Mouse (Mus musculus): Measurements from ENCODE around the gene Anxa4. TPM values are rescaled to one million over a fixed set of nuclear protein-coding genes. Genes with fewer than 3 reads are reported as not detected.

Gene Anxa4
- polyA plus RNA-seq, 1 experiment from 2014 or later = 5.2 TPM

DNA sequence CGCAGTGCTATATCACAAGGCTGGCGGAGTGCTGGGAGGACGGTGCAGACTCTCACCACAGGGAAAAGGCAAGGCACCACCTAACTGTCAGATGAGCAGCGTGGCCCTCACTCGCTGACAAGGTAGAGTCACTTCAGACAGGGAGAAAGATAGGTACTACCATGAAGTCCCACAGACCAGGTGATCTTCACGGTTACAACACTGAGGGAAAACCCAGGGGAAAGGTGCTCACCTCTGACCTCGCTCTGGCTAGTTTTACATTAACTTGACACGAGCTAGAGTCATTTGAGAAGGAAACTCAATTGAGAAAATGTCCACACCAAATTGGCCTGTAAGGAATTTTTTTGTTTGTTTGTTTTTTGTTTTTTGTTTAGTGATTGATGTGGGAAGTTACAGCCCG lies 90.8 kb downstream of the Anxa4 start:
- Histone ChIP-seq H3K9ac (no peak overlapping the region), H3K27ac (no peak overlapping the region), H3K27me3 (ENCODE audit: control insufficient read depth, insufficient read depth, low read length) (no peaks in the 10 kb centered on the region), H3K9me3 (ENCODE audit: control insufficient read depth, low read length) (no peaks in the 10 kb centered on the region), H3K4me3 (replicated peaks; ENCODE audit: low read length) (no peak overlapping the region), H3K4me1 (replicated peaks; ENCODE audit: control insufficient read depth, insufficient read depth, low read length) (no peaks in the 10 kb centered on the region), H3K36me3 (replicated peaks; ENCODE audit: control insufficient read depth, insufficient read depth) (peaks cover 98% of the 10 kb centered on the region), H3K4me2 (replicated peaks) (no peak overlapping the region)
- no peak for DNase-seq (ENCODE audit: low spot score)
- 92% methylated on average over 9 of the region's 9 CpGs for WGBS
- no peak for ATAC-seq (ENCODE audit: low FRiP score)

DNA sequence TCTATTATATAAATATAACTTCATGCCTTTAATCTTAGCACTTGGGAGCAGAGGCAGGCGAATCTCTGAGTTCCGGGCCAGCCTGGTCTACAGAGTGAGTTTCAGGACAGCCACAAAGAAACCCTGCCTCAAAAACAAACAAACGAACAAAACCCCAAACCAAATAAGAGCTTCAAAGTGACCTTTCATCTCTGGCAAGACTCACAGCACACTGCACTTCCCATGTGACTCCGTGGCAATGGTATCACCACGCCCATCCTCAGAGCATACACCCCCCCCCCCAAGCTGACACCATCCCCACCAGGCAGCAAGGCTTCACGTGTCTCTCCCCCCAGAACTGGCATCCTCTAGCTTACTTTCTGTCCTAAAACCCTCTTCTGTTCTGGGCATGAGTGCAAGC lies 95.5 kb downstream of the Anxa4 start:
- DNase-seq (ENCODE audit: low spot score) (no peak), ATAC-seq (ENCODE audit: low FRiP score) (no peak)

DNA sequence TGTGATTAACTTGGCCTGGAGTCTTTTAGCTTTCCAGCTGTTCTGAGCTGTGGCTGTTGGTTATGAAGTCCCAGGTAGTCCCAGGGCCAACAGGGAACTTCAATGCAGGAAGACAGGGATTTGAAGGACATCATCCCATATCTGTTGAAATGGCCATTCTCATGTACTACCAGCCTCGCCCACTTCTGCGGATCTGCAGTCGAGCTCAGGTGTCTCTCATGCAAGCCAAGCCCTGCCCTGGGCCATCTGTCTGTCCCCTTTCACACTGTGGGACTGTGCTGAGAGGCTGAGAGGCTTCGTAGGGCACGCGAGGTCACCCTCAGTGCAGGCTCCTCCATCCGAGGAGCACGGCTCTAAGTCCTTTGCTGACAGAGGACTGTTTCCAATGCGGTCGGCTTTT lies 97.2 kb downstream of the Anxa4 start:
- H3K36me3 ChIP-seq (replicated peaks; ENCODE audit: control insufficient read depth, insufficient read depth) = peaks cover 97% of the 10 kb centered on the region
- H3K9ac ChIP-seq = no peak overlapping the region

More for the DNA sequence above, 95.5 kb downstream of the Anxa4 start:
- H3K36me3 ChIP-seq (replicated peaks; ENCODE audit: control insufficient read depth, insufficient read depth) = peaks cover 97% of the 10 kb centered on the region
- H3K9me3 ChIP-seq (ENCODE audit: control insufficient read depth, low read length) = no peaks in the 10 kb centered on the region
- H3K4me1 ChIP-seq (replicated peaks; ENCODE audit: control insufficient read depth, insufficient read depth, low read length) = no peaks in the 10 kb centered on the region
- WGBS = 85% methylated on average over 6 of the region's 6 CpGs
- H3K4me3 ChIP-seq (replicated peaks; ENCODE audit: low read length) = no peak overlapping the region
- no peak overlapping the region for H3K4me2 ChIP-seq (replicated peaks)
- H3K27ac ChIP-seq = no peak overlapping the region
- no peaks in the 10 kb centered on the region for H3K27me3 ChIP-seq (ENCODE audit: control insufficient read depth, insufficient read depth, low read length)
- no peak overlapping the region for H3K9ac ChIP-seq

DNA sequence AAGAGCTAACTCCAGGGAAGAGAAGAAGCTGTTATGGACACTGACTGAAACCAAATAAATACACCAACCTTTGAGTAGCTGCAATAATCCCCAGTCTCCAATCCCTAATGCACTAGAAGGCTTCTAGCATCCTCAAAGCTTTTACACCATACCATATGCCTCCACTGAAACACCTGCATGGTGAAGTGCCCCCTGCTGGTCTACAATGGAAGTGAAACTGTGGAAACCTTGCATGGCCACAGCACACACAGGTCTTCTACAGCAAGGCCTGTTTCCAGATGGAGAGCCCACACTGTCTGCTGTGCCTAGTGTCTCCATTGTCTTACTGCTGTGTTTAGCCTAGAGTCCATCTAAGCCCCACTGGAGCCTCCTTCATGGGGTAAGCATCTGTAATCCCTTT lies 98.9 kb downstream of the Anxa4 start:
- DNase-seq (ENCODE audit: low spot score) (peak; percentile 62), ATAC-seq (ENCODE audit: low FRiP score) (no peak)
- Histone ChIP-seq H3K27me3 (ENCODE audit: control insufficient read depth, insufficient read depth, low read length) (no peaks in the 10 kb centered on the region), H3K4me3 (replicated peaks; ENCODE audit: low read length) (no peak overlapping the region), H3K4me2 (replicated peaks) (no peak overlapping the region), H3K4me1 (replicated peaks; ENCODE audit: control insufficient read depth, insufficient read depth, low read length) (no peaks in the 10 kb centered on the region), H3K9me3 (ENCODE audit: control insufficient read depth, low read length) (no peaks in the 10 kb centered on the region), H3K36me3 (replicated peaks; ENCODE audit: control insufficient read depth, insufficient read depth) (peaks cover 97% of the 10 kb centered on the region), H3K27ac (no peak overlapping the region), H3K9ac (no peak overlapping the region)

More for the DNA sequence above, 97.2 kb downstream of the Anxa4 start:
- no peaks in the 10 kb centered on the region for H3K27me3 ChIP-seq (ENCODE audit: control insufficient read depth, insufficient read depth, low read length)
- H3K4me2 ChIP-seq (replicated peaks) = no peak overlapping the region
- WGBS = 91% methylated on average over 10 of the region's 10 CpGs
- ATAC-seq (ENCODE audit: low FRiP score) (no peak), DNase-seq (ENCODE audit: low spot score) (no peak)
- H3K27ac ChIP-seq = no peak overlapping the region
- H3K4me3 ChIP-seq (replicated peaks; ENCODE audit: low read length) = no peak overlapping the region
- no peaks in the 10 kb centered on the region for H3K4me1 ChIP-seq (replicated peaks; ENCODE audit: control insufficient read depth, insufficient read depth, low read length)
- no peaks in the 10 kb centered on the region for H3K9me3 ChIP-seq (ENCODE audit: control insufficient read depth, low read length)

DNA sequence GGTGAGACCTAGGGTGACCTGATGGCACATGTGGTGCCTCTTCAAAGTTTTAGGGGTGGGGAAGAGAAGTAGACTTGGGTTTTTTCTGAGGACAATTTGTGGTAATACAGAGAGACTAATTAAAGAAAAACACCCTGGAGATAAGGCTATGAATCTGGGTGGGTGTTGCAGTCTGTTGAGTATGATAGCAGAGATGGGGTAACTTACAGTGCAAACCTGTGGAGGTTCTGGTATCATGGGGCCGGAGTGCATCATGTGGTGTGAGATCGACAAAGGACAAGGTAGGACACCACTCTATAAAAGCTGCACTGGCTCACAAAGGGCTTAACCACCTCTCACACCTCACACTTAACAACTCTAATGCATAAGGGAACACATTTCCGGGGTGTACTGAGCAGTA lies 103.7 kb downstream of the Anxa4 start:
- peaks cover 72% of the 10 kb centered on the region for H3K36me3 ChIP-seq (replicated peaks; ENCODE audit: control insufficient read depth, insufficient read depth)
- DNase-seq (ENCODE audit: low spot score) (no peak), ATAC-seq (ENCODE audit: low FRiP score) (no peak)
- H3K4me2 ChIP-seq (replicated peaks) = no peak overlapping the region
- no peak overlapping the region for H3K4me3 ChIP-seq (replicated peaks; ENCODE audit: low read length)
- H3K27ac ChIP-seq = no peak overlapping the region
- H3K4me1 ChIP-seq (replicated peaks; ENCODE audit: control insufficient read depth, insufficient read depth, low read length) = 0 out of 2 replicates have a peak, but pooled peaks cover 1% of the 10 kb centered on the region
- H3K9me3 ChIP-seq (ENCODE audit: control insufficient read depth, low read length) = no peaks in the 10 kb centered on the region
- no peak overlapping the region for H3K9ac ChIP-seq
- H3K27me3 ChIP-seq (ENCODE audit: control insufficient read depth, insufficient read depth, low read length) = no peaks in the 10 kb centered on the region
- WGBS = 95% methylated on average over 3 of the region's 3 CpGs

DNA sequence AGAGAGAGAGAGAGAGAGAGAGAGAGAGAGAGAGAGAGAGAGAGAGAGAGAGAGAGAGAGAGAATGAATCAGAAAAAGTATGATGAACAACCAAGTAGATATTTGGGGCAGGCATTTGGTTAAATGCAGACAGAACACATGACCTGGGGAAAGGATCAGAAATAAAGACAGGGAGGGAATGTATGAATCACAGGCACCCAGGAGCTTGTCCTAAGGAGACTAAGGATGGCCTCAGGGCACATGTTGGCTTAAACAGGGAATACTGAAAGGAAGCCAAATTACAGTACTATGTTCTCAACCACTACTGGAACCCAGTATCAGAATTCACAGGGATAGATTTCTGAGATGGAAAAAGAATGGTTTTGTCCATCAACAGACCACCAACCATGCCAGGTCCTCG lies 106.4 kb downstream of the Anxa4 start:
- 69% methylated on average over 1 of the region's 1 CpGs for WGBS
- H3K27me3 ChIP-seq (ENCODE audit: control insufficient read depth, insufficient read depth, low read length) = no peaks in the 10 kb centered on the region
- H3K4me2 ChIP-seq (replicated peaks) = no peak overlapping the region
- peaks cover 9% of the 10 kb centered on the region; the same call in 1 of the 2 replicates for H3K4me1 ChIP-seq (replicated peaks; ENCODE audit: control insufficient read depth, insufficient read depth, low read length)
- no peak overlapping the region for H3K4me3 ChIP-seq (replicated peaks; ENCODE audit: low read length)
- H3K36me3 ChIP-seq (replicated peaks; ENCODE audit: control insufficient read depth, insufficient read depth) = peaks cover 51% of the 10 kb centered on the region
- DNase-seq (ENCODE audit: low spot score) (no peak), ATAC-seq (ENCODE audit: low FRiP score) (no peak)
- H3K27ac ChIP-seq = no peak overlapping the region
- H3K9ac ChIP-seq = no peak overlapping the region
- H3K9me3 ChIP-seq (ENCODE audit: control insufficient read depth, low read length) = no peaks in the 10 kb centered on the region

Other genes with a start within 250 kb of the Anxa4 start
- 0.26 and 0.86 TPM in 2 replicates for gene Asprv1, start 165.4 kb downstream of the Anxa4 start, polyA plus RNA-seq (2014; fragmentation: Nextera tagmentation; extraction: Ambion mirVana)
- gene Mxd1, start 124.4 kb downstream of the Anxa4 start, polyA plus RNA-seq (2014; fragmentation: Nextera tagmentation; extraction: Ambion mirVana) = 16.6 and 19.6 TPM in 2 replicates
- 95.1 and 99.1 TPM in 2 replicates for gene Snrnp27, start 109.1 kb downstream of the Anxa4 start, polyA plus RNA-seq (2014; fragmentation: Nextera tagmentation; extraction: Ambion mirVana)
- 40.8 and 44.8 TPM in 2 replicates for gene Gmcl1, start 60.2 kb downstream of the Anxa4 start, polyA plus RNA-seq (2014; fragmentation: Nextera tagmentation; extraction: Ambion mirVana)
- 49.8 and 52.7 TPM in 2 replicates for gene Aak1, start 55.9 kb upstream of the Anxa4 start, polyA plus RNA-seq (2014; fragmentation: Nextera tagmentation; extraction: Ambion mirVana)
- gene Nfu1, start 215.7 kb upstream of the Anxa4 start, polyA plus RNA-seq (2014; fragmentation: Nextera tagmentation; extraction: Ambion mirVana) = 137 and 146 TPM in 2 replicates
- 26.9 and 28.8 TPM in 2 replicates for gene Gfpt1, start 249.3 kb upstream of the Anxa4 start, polyA plus RNA-seq (2014; fragmentation: Nextera tagmentation; extraction: Ambion mirVana)